Mouse (Mus musculus): ENCODE measurements around the gene Npdc1.

- TF ChIP-seq NELFE (IDR thresholded peaks at IDR 0.05; ENCODE audit: low read depth, low read length): no peak
- no peak for TF ChIP-seq CHD1 (IDR thresholded peaks at IDR 0.05; ENCODE audit: low read depth, low read length)
- TF ChIP-seq EP300 (IDR thresholded peaks at IDR 0.05; ENCODE audit: low read length): no peak
Measured at GRCm38 (mm10) chr2:25403994-25404393, 4.8 kb downstream of the Npdc1 start.
